Mouse (Mus musculus): Measurements from ENCODE around the gene Mthfsd.

Gene Mthfsd

DNA sequence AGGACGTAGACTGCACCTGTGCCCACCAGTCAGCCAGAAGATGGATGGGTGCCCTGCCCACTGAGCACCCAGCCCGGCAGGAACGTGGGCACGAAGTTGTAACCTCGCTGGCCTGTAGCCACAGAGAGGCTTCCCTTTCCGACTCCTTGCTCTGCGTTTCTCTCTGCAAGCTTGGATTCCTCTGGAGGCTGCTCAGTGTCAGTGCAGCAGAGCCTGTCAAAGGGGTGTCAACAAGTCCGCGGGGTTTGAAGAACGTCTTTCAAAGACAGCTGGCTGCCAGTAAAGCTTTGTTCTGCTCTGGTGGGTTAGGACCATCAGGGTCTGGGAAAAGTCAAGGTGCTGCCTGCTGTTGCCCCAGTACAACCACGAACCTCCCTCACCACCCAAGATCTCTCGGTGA, 36.7 kb downstream of the Mthfsd start:
- DNase-seq, result no peak

DNA sequence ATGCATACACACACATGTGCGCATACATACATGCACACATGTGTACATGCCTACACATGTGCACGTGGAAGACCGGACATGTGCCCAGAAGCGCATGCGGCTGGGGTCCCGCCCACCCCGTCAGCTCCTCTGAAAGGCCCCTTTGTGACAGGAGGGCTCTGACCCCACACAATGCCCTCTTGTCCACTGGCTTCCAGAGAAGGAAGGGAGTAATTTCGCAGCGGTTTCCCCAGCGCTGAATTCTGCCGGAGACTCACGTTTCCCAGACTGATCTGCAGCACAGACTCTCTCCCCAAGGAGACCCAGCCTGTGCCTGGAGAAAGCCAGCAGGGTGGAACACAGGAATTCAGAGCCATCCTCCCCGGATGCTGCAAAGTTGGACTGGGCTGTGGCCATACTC, 44.5 kb downstream of the Mthfsd start:
- DNase-seq, result no peak

DNA sequence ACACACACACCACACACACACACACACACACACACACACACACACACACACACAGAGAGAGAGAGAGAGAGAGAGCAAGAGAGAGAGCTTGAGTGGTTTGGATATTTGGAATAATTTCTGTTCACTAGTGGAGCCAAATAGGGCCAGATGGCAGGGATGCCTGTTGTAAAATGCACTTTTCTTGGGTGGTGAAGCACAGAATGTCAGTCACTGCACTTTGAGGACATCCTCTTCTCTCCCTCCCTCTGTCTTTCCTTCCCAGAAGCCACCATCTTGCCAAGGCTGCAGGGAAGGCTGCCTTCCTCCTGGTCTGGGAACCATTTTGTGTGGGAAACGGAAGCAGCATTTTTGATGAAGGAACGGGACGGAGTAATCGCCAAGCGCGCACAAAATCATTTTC, 45.7 kb downstream of the Mthfsd start:
- no peak for DNase-seq

DNA sequence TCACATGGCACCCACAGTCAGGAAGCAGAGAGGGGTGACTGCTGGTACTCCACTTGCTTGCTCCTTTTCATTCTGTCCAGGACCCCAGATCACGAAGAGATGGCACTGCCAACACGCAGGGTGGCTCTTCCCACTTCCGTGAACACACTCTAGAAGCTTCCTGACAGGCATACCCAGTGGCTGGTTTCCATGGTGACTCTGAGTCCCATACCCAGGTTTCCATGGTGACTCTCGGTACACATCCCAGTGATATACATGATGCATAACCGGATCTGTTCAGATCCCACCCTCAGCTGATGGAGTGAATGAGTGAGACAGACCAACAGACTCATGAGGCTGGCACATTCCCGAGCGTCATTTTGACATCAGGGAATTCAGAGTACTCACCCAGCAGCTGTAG, 49.1 kb downstream of the Mthfsd start:
- DNase-seq, result no peak

DNA sequence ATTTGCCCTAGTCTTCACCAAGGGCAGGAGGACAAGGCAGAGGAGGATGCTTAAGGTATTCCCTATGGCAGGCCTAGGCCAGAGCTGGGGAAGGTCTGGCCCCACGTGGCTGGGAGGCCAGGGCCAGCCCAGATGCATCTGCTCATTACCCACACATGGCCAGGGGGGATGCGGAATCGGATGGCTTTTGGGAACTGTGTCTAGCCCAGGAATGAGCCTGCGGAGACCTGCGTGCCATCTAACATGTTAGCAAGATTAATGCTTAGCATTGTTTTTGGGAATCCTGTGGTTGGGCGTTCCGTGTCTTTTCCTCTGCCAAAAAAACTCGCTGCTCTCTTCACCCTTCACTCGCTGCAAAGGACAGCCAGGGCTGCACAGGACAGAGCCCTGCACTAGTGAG, 50.1 kb downstream of the Mthfsd start:
- DNase-seq, result no peak

DNA sequence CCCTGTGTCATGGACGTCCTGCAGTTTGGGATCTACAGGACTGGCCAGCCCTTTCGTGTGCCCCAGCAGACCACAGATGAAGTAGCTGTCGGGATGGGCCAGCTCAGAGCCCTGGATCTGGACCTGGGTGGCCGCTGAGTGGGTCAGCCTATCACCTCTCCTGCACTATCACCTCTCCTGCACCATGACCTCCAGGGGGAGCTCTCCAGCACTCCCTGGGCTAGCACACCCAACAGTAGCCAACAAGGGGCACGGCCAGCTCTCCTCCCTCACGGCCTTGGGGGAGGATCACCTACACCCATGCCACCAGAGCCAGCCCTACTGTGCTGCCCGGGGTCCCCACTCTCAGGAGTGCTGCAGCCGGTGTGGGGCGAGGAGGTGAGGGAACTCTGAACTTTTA, 60.8 kb downstream of the Mthfsd start:
- peak; percentile 4 to 42 for DNase-seq

DNA sequence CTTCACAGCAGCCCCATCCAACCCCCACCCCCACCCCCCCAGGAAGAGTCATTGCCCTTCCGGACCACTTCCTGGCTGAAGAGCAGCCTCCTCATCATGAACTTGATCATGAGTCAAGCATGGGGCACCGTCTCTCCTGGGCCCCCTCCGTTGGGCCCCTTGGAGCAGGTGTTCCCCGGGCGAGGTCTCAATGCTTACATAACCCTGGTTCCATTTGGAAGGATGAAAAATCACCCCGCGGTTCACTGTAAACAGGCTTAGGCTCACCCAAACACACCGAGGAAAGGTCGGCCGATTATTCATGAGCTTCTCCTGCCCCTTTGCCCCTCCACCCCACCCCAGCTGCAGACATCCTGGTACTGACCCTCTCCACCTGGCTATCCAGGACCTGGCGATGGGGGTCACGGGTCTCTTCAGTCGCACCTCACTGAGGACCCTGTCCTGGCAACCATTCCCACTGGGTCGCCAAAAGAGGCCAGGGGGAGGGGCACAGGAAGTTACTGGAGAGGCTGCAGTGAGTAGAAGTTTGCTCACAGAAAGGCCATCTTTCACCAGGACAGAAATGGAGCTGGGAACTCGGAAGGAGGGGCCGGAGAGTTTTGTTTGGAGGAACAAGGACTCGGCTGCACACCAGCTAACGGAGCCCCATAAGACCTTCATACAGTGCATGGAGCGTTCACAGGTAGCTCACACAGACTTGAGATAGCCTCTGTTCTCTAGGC, 64.3 kb downstream of the Mthfsd start:
- peak in 1 of 2 experiments; percentile 21 for DNase-seq

Data from kidney, postnatal 36 days (tissue).